Mouse (Mus musculus): Measurements from ENCODE around the gene Tmem120b.
A peak's percentile ranks its signal among the peaks of the same experiment; 100 is the strongest.
"Not testable (repeated sequence)": the region's sequence is repeated elsewhere in the genome, so short reads cannot be mapped to it uniquely, and the experiment has no call there.

Tmem120b gene

DNA sequence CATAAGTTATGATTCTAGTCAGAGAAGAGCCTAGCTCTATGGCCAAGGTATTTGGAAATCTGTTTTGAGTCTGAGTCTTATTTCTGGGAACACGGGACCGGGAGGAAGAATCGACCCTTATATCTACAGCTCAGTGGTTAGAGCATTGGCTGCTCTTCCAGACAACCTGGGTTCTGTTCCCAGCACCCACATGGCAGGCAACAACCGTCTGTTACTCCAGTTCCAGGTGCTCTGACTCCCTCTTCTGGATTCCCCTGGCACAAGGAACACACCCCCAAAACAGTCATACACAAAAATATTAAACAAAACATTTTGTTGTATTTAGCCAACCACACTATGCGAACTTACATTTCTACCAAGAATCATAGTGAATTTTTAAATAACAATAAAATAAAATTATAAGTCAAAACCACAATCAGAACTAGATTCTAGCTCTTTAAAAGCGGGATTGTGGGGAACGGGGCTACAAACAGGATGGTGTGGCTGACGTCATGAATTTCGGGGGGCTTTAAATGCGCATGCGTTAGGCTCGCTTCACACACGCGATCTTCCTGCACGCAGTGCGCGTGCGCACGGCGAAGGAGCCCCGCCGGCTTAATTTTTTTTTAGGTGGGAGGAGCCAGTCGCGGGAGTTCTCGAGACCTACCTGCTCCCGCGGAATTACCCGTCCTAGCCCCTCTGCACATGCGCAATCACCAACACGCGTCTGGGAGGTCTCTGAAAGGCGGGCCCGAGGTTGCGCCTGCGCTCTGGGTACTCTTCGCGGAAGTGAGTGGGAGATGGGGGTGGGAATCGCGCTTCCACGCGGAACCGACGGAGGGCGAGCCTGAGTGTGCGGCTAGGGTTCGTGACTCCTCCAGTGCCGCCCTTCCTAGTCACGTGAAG is 10.6 kb upstream of the Tmem120b start:
- DNase-seq, result peak; percentile 95 to 99

DNA sequence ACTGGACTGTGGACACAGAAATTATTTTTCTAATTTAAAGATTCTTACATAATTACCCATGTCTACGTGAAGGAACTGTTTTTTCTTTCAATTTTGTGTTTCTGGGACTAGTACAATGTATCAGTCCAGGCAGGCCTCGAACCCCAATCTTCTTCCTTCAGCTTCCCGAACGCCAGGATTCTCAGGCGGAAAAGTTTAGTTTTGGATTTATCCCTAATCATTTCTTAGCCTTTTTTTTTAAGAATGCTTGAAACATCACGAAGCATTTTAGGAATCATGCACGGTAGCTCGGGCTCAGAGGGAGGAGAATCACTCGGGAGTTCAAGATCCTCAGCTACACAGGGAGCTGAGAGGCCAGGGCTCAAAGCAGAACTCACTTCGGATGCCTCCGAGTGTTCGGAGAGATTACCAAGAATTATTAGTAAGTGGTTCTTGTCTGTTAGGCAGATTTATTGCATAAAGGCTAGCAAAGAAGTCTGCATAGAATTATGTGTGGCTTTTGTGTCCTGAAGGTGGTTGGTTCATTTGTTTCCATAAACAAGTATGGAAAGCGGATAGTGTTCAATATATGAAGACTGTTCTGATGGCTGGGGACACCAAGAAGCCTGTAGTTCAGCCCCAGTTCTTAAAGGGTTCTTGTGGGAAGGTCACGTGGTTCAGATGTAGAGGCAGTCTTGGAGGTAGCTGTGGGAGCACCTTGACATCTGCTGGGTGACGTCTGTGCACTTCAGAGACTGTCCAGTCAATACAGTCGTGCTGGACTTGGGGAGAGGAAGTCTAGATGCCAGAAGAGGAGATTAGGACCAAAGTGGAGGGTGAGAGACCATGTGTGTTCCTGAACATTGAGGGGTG is 9.7 kb upstream of the Tmem120b start:
- DNase-seq, result peak in 1 of 2 experiments; percentile 25

DNA sequence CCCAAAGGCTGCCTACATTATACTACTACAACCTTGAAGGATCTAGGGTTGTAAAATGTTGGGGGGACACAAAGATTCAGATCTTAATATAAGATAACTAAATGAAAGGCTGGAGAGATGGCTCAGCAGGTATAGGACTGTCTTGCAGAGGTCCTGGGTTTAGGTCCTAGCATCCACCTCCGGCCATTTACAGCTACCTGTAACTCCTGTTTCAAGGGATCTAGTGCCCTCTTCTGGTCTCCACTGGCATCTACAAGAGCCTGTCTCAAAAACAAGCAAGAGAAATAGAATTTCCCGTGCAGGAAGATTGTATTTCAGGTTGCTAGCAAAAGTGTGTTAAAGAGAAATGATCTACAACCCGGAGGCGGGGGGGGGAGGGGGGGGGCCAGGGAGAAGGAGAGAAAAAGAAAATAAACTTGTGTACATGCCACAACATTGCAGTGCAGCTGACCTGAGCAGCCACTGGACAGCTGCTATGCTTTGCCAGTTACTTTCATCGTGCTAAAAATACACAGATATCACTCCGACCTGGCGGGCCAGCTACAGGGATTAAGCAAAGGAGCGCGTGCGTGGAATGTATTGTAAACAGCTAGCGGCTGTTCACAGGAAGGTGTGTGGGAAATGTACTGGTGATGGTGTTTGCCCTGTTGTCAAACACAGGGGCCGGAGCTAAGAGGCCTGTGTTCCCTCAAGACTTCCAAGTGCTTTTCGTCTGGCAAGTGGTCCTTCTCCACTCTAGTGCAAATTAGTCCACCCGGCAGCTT is 8.3 kb upstream of the Tmem120b start:
- DNase-seq, result peak in 1 of 2 experiments; percentile 48

DNA sequence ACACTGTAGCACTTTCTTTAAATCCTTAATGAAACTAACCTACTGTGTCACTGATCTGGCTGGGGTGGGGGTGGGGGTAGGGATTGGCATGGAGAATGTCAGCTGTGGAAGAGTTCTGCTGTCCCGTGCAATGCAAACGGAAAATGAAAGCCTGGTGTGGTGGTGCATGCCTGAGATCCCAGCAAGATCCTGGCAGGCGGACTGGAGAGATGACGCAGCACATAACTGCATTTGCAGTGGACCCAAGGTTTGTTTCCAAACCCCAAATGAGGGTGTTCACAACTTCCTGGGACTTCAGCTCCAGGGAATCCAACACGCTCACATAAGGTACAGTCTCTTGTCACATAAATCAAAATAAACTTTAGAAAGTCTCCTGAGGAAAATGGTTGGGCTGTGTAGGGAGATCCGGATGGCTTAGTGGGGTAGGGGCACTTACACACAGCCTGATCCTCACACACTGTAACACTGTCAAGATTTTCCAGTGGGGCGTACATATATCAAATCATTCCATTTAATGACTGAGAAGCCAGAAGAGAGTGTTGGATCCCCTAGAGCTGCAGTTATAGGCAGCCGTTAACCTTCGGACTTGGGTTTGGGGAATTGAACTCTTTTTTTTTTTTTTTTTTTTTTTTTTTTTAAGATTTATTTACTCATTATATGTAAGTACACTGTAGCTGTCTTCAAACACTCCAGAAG is 7.4 kb upstream of the Tmem120b start:
- no peak for DNase-seq

DNA sequence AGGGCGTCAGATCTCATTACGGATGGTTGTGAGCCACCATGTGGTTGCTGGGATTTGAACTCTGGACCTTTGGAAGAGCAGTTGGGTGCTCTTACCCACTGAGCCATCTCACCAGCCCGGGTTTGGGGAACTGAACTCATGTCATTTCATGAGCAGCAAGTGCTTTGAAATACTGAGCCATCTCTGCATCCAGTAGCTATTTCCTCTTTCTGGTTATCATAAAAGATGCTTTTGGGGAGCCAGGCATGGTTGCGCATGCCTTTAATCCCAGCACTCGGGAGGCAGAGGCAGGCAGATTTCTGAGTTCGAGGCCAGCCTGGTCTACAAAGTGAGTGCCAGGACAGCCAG is 6.8 kb upstream of the Tmem120b start:
- DNase-seq, result not testable (repeated sequence)

DNA sequence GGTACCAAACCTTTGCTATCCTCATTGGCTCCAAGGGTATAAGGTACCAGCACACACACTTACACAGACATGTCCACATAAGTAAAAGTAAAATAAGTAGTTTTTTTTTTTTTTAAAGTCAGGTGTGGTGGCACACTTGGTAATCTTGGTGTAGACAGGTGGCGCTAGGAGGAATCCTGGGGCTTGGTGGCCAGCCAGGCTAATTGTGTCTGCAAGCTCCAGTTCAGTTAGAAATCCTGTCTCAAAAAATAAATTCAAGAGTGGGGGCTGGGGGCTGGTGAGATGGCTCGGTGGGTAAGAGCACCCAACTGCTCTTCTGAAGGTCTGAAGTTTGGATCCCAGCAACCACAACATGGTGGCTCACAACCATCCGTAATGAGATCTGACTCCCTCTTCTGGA is 5.1 kb upstream of the Tmem120b start:
- no peak for DNase-seq

DNA sequence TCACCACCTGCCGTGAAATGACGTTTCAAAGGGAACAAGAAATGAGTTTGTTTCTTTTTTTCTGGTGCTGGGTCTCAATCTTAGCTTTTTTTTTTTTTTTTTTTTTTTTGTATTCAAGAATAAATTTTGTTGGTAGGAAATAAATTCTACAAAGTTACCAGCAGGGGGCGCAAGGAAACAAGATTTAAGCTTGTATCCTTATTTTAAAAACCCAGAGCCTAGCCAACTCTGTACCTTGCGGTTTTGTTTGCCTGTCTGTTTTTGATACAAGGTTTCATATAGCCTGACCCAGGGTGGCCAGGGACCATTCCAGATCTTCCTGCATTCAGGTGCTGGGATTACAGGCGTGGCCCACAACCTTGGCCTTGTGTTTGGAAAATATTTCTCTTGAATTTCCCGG is 4.0 kb upstream of the Tmem120b start:
- peak in 1 of 2 experiments; percentile 61 for DNase-seq

DNA sequence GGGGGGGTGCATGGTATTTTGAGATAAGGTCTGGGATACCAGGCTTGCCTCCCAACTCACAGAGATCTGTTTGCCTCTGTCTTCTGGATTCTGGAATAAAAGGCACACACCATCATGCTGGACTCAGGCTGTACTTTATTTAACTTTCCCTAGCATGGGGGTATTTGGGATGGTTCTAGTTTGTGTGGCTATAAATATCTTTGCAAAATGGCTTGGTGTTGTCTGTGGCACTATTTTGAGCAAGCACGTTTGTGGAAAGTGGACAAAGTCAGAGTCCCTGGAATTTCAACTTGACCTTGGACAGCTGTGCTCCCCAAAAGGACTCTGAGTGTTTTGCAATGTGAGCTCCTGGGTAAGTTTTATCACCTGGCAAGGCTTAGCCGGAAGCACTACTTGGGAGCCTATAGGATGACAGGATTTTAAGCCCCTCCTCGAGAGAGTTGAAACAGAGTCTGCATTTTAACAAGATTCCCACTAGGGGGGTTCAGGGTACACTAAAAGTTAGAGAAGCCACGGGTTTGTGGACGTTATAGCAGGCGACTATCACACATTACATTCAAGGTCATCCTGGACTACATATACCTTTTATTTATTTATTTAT is 720 bp upstream of the Tmem120b start:
- DNase-seq, result no peak

DNA sequence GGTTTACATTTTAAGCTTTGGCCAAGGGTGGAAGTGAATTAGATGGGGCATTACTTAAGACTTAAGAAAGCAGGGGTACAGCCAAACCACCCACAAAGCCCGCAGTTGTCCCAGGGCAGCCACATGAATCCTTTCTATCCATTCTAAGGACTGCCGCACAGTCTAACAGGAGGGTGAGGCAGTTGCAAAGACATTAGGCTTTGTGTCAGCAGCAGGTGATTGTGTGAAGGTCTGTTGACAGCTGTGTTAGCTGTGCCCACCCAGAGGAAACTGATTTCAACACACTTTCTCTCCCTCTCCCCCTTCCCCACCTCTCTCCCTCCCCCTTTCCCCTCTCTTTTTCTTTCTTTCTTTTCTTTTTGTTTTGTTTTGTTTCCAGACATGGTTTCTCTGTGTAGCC is 499 bp downstream of the Tmem120b start:
- DNase-seq, result no peak

DNA sequence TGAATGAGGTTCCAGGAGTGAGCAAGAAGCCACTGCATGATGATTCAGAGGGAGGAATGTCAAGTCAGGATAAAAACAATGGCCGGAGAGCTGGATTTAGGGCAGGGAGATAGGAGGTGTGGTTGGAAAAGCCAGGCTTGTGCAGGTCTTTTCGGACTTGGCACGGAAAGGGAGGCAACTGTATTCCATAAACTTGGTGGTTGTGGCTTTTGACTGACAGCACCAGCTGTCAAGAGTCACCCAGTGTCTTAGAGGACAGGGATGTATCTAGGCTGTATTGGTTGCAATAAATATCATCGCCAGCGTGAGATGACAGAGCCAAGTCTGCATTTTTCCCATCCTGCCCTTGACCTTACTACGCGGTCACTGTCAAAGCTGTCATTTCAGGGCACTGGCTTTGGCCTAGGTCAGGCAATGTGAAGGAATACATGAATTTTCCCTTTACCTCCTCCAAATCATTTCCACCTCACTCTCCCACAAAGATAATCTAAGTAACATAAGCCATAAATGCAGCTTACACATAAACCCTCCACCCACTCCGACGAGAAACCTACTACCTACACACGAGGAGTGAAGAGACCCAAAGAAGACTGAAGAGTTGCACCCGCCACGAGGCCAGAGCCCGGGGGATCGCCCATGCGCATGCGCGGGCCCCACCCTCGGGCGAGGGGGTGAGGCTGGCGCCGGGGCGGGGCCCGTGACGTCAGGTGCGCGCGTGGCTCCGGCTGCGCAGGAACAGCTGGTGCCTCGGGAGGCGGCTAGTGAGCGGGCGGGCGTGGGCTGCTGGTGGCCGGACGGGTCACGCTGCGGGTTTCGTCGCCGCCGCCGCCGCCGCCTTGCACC is 7.6 kb downstream of the Tmem120b start:
- peak; percentile 91 to 96 for DNase-seq

DNA sequence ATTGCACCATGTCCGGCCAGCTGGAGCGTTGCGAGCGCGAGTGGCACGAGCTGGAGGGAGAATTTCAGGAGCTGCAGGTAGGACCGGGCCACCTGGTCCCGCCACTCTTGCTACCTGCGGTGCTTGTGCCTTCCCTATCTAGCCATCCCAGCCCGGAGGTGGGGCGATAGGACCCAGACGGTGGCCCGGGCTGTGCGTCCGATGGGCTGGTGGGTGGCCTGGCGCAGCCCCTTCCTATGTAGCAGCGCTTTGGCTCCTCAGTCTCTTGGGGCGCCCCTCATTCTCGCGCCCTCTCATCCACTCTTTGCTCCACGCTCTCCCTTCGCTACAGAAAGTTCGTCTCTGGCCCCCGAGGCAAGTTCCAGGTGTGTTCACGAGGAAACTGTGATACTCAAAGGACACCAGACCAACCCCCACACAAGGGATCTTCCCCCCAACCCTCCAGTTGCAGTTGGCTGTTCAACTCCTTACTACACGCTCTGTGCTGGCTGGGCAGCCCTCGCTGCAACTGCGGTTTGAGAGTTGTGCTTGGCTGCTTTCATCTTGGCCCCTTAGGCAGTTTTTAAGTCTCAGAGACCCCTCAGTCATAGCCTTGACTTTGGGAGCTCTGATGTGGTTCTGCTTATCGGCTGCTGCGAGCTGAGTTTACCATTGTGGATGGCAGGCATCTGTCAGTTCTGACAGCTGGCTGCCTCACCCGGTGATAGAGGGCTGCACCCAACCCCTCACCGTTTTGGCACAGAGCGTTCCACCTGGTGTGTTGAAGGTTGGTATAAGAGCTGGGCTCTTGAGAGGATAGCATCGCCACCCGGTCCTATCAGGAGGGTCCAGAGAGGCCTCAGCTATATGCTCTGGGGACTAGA is 8.4 kb downstream of the Tmem120b start:
- DNase-seq, result no peak

DNA sequence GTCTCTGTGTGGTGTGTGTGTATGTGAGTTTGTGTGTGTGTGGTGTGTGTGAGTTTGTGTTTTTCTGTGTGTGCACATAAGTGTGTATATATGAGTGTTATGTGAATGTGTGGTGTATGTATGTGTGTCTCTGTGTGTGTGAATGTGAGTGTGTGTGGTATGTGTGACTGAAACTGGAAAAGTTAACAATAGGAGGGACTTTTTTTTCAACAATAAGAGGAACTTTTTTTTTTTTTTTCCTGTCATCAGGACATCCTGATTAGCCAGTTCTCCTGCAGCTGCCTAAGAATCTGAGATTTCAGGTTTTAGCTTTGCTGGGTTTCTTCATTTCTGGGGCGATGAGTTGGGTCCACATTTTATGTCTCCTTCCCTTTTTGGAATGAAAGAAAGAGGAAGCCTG is 11.4 kb downstream of the Tmem120b start:
- no peak for DNase-seq

DNA sequence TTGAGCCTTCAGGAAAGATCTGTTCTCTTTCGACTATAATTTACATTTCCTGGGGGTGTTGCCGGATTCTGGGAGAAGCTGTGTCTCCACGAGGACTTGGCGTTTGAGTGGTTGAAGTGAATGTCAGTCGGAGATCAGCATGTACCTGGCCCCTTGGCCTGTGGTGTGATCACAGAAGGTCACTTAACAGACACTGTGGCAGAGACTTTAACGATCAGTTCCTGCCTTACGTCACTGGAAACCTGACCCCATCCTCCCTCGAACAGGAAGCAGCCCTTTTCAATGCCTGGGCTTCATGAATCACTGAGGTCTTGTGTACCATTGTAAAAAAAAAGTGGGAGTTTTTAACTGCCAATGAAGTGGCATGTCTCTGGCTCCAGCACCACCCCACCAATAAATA is 11.8 kb downstream of the Tmem120b start:
- DNase-seq, result no peak

DNA sequence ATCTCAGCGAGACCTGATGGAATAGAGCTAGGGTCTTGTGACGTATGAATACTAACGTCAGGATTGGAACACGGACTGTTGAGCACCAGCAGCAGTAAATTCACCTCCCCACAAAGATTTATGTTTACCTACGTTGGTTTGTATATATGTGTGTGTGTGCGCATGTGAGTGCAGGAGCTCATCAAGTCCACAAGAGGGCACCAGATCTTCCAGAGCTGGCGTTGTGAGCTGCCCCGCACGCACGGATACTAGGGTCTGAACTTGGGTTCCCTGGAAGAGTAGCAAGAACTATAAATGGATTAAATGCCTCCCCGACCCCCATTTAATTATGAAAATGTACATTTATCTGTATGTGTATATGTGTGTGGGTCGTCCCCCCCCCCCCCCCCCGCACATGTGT is 12.3 kb downstream of the Tmem120b start:
- DNase-seq, result no peak

DNA sequence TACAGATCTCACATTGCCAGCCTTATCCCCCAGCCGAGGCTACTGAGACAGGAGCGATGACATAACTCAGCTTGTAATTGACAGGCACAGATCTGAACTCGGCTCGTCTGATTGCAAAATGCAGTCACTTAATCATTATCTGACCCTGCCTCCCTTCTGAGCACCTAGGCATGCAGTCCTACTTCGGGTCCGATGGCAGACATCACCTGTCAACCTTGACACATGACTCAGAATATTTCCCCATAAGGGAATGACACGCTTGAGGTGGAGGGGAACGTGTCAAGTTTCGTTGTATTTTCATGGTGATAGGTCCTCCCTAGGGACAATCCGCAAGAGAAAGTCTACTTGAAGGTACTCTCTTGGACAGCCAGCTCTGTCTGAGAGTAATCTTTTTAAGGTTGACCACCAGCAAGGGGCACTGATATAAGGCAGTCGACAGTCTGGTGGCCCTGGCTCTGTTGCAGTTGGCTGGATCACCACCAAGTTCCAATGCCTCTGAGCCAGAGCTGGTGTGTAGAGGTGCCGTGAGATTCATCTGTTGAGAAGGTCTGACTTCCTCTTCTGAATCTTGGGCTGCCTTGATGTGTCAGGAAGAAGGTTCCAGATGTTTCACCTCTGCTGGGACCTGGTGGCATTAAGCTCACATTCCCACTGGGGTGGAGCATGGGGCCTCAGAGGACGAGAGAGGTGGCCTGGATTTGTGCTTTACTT is 15.3 kb downstream of the Tmem120b start:
- no peak for DNase-seq

DNA sequence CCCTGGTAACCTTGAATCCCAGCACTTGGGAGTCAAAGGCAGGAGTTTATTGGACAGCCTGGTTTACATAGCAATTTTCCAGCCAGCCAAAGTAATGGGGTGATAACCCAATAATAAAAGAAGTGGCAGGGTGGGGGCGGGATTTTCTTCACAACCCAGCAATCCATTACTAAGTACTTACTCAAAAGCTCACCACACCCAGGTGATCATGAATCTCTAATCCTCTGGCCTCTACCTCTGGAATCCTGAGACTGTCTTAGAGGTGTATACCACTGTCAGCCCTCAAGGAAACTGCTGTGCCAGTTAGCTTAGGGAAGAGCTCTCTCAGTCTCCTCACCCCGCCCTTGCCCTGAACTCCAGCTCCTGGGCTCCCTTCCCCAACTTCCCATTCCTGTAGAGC is 18.3 kb downstream of the Tmem120b start:
- no peak for DNase-seq

DNA sequence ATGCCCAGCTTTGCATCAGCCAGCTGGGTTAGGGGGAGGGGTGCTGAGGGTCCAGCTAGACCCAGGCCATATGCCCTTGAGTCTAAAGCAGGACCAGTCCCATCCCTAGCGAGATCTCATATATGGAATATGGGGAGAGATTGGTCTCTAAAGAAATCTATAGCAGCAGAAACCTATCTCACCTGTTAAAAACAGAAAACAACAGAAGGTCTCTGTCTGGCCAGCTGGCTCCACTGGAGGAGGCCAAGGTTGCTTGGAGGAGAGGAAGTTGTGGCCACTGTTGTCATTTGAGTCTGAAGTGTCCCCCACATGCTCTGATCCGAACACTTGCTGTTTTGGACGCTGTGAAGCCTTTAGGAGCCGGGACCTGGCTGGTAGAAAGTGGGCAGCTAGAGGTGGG is 20.6 kb downstream of the Tmem120b start:
- no peak for DNase-seq

DNA sequence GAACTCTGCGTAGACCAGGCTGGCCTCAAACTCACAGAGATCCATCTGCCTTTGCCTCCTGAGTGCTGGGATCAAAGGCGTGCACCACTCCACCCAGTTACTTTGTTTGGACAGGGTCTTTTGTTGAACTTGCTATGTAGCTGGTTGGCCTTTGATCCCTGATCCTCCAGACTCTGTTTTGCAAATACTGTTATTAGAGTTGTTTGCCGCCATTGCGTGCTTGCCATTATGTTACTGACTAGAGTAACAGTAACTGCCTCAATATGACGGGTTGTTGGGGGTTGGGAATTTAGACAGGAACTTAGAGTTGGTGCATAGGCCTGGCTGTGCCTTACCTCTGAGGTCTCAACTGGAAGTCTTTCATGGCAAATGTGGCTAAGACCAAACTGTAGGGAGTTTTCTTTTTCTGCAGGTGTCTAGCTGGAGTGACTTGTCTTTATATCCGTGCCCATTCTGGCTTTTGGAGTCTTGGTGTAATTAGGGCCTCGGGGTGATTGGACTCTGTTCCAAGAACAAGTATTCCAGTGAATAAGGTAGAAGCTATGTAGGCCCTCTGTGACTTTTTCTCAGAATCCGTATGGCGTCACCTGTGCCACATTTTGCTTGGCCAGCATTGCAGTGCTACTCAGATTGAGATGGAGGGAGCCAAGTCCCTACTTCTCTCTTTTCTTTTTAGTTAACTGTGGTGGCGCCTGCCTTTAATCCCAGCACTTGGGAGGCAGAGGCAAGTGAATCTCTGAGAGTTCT is 22.5 kb downstream of the Tmem120b start:
- DNase-seq, result no peak
